ENCODE assay signal across 15 mouse cellular contexts in genomic region chr1:192755246-192755645, GRCm38 (mm10). TPM values are rescaled to one million over a fixed set of nuclear protein-coding genes. Genes with fewer than 3 reads are reported as not detected.
DNase-seq lines count a peak whose midpoint lies in the region; ATAC-seq and TF ChIP-seq lines count a peak whose summit lies in the region.
"Had no signal": no experiment of that assay in that cellular context is flagged by ENCODE, and none has a peak within 500 bp of the region (broad histone marks: within the 10 kb centered on the region; RNA-seq: fewer than 3 reads in every experiment).

No protein-coding gene starts in this region.

- no peak for TF ChIP-seq CTCF in brain, embryonic 14.5 days (IDR thresholded peaks at IDR 0.05; ENCODE audit: borderline replicate concordance, extremely low read depth, insufficient read depth, insufficient read length)
- no peak for TF ChIP-seq CTCF in midbrain, postnatal 0 days (IDR thresholded peaks at IDR 0.05)

- H3K36me3 ChIP-seq in forebrain, embryonic 10.5 days (replicated peaks): no peaks in the 10 kb centered on the region
- H3K36me3 ChIP-seq in hindbrain, embryonic 14.5 days (replicated peaks; ENCODE audit: control insufficient read depth, insufficient read depth): no peaks in the 10 kb centered on the region
- H3K36me3 ChIP-seq in midbrain, postnatal 0 days (ENCODE audit: insufficient read depth, low read length): no peaks in the 10 kb centered on the region

- ATAC-seq in hindbrain, embryonic 14.5 days (ENCODE audit: low FRiP score): peak; percentile 17; the same call in 1 of the 2 replicates
- peak; percentile 38; the same call in 1 of the 2 replicates for ATAC-seq in midbrain, postnatal 0 days (ENCODE audit: low FRiP score)

- peak; percentile 63 for DNase-seq in brain, embryonic 14.5 days (ENCODE audit: low read depth)
- DNase-seq in forebrain, embryonic 10.5 days (ENCODE audit: extremely low spot score, low spot score): no peak
- DNase-seq in hindbrain, embryonic 14.5 days (ENCODE audit: low spot score): peak; percentile 41
- DNase-seq in midbrain, postnatal 0 days (ENCODE audit: low spot score): peak; percentile 24
- no peak for DNase-seq in thymus, postnatal 0 days (ENCODE audit: low spot score)
- no peak for DNase-seq in heart, adult 11 months
- no peak for DNase-seq in left cerebral cortex, adult 18-20 months (ENCODE audit: low spot score in 2 of 2)
- DNase-seq in cerebellum, adult 11-12 months: no peak
- DNase-seq: cerebellum, adult 9-11 months; kidney, adult 2 months; layer of hippocampus, postnatal 36 days; lung, postnatal 10 days; right cerebral cortex, postnatal 25 days; thymus, postnatal 25 days had no signal

- peak overlapping the region; percentile 67; the same call in 1 of the 2 replicates for H3K27ac ChIP-seq in forebrain, embryonic 10.5 days
- peak overlapping the region; percentile 76 for H3K27ac ChIP-seq in hindbrain, embryonic 14.5 days
- H3K27ac ChIP-seq in midbrain, postnatal 0 days (ENCODE audit: low read depth, low read length): no peak overlapping the region

- H3K4me2 ChIP-seq in hindbrain, embryonic 14.5 days (replicated peaks): peak overlapping the region; percentile 17
- 0 out of 2 replicates have a peak overlapping the region, but pooled peaks have one; percentile 9 for H3K4me2 ChIP-seq in midbrain, postnatal 0 days (ENCODE audit: low read depth, low read length, poor library complexity, severe bottlenecking)

- H3K27me3 ChIP-seq in forebrain, embryonic 10.5 days (ENCODE audit: poor library complexity, severe bottlenecking): no peaks in the 10 kb centered on the region
- H3K27me3 ChIP-seq in hindbrain, embryonic 14.5 days (ENCODE audit: control insufficient read depth, insufficient read depth, low read length): no peaks in the 10 kb centered on the region
- H3K27me3 ChIP-seq in midbrain, postnatal 0 days (ENCODE audit: insufficient read depth, low read length): no peaks in the 10 kb centered on the region

- no peak overlapping the region for H3K9ac ChIP-seq in hindbrain, embryonic 14.5 days
- H3K9ac ChIP-seq in midbrain, postnatal 0 days (replicated peaks; ENCODE audit: low read length, poor library complexity, severe bottlenecking): no peak overlapping the region

- WGBS in forebrain, embryonic 10.5 days: 68% methylated on average over 13 of the region's 13 CpGs
- 22% methylated on average over 13 of the region's 13 CpGs for WGBS in hindbrain, embryonic 14.5 days
- 19% methylated on average over 13 of the region's 13 CpGs for WGBS in midbrain, postnatal 0 days

- H3K9me3 ChIP-seq in forebrain, embryonic 10.5 days: no peaks in the 10 kb centered on the region
- H3K9me3 ChIP-seq in hindbrain, embryonic 14.5 days (ENCODE audit: control insufficient read depth, low read length): no peaks in the 10 kb centered on the region
- no peaks in the 10 kb centered on the region for H3K9me3 ChIP-seq in midbrain, postnatal 0 days (ENCODE audit: low read length)

- peaks cover 36% of the 10 kb centered on the region for H3K4me1 ChIP-seq in forebrain, embryonic 10.5 days
- H3K4me1 ChIP-seq in hindbrain, embryonic 14.5 days (replicated peaks; ENCODE audit: control insufficient read depth, insufficient read depth, low read length): peaks cover 23% of the 10 kb centered on the region; the same call in 1 of the 2 replicates
- H3K4me1 ChIP-seq in midbrain, postnatal 0 days (ENCODE audit: insufficient read depth, low read length): peaks cover 5% of the 10 kb centered on the region; the same call in 1 of the 2 replicates

- H3K4me3 ChIP-seq in forebrain, embryonic 10.5 days: no peak overlapping the region
- no peak overlapping the region for H3K4me3 ChIP-seq in hindbrain, embryonic 14.5 days (replicated peaks; ENCODE audit: low read length)
- no peak overlapping the region for H3K4me3 ChIP-seq in midbrain, postnatal 0 days (ENCODE audit: low read depth, low read length)
- H3K4me3 ChIP-seq: myocyte had no signal

- TF ChIP-seq POLR2A in brain, embryonic 14.5 days (IDR thresholded peaks at IDR 0.05; ENCODE audit: borderline replicate concordance, extremely low read depth, insufficient read depth, insufficient read length, poor library complexity, severe bottlenecking): no peak

RNA-seq across cellular contexts. Expression of gene Hhat, which starts 15.8 kb away (rescaled TPM):
- polyA plus RNA-seq in brain, embryonic 14.5 days (2012; rRNA removed): 3.8 TPM in 2 replicates
- 7.2 and 7.6 TPM in 2 replicates for polyA plus RNA-seq in forebrain, embryonic 10.5 days (2016; fragmentation: Nextera tagmentation; extraction: Ambion mirVana)
- polyA plus RNA-seq in hindbrain, embryonic 14.5 days (2014; fragmentation: Nextera tagmentation; extraction: Ambion mirVana): 3.5 and 3.9 TPM in 2 replicates
- total RNA-seq in midbrain, postnatal 0 days (2014; rRNA removed): 3.4 and 4.2 TPM in 2 replicates
- polyA plus RNA-seq in midbrain, postnatal 0 days (2015; fragmentation: Nextera tagmentation; extraction: Ambion mirVana): 2.5 TPM in 2 replicates
- polyA plus RNA-seq in thymus, postnatal 0 days (2015; fragmentation: Nextera tagmentation; extraction: Ambion mirVana): 3.6 and 3.7 TPM in 2 replicates
- total RNA-seq in left cerebral cortex, adult 18-20 months (2021): 1 to 10 TPM; 1.3 to 1.7 TPM

Comparison
In these comparisons a context has a peak if more than half of its experiments do, and no peak if none do; other contexts are left out.
1. DNase-seq: peak in brain, embryonic 14.5 days (single experiment), hindbrain, embryonic 14.5 days (single experiment) and midbrain, postnatal 0 days (single experiment); none in forebrain, embryonic 10.5 days (single experiment), thymus, postnatal 0 days (single experiment), heart, adult 11 months (single experiment), left cerebral cortex, adult 18-20 months (0 of 2) and cerebellum, adult 11-12 months (single experiment).